Mouse (Mus musculus): ENCODE data around the gene Smndc1. TPM values are rescaled to one million over a fixed set of nuclear protein-coding genes. Genes with fewer than 3 reads are reported as not detected.
"Not testable (repeated sequence)": the region's sequence is repeated elsewhere in the genome, so short reads cannot be mapped to it uniquely, and the experiment has no call there.

Smndc1 gene
- polyA plus RNA-seq, 1 experiment from 2014 or later = 28.8 TPM

GRCm38 (mm10) chr19:53395805-53396204 lies 5.4 kb upstream of the Smndc1 start:
- H3K9ac ChIP-seq; H3K4me2 ChIP-seq; H3K27ac ChIP-seq; H3K4me1 ChIP-seq (replicated peaks); H3K4me3 ChIP-seq; H3K27me3 ChIP-seq; H3K36me3 ChIP-seq; H3K9me3 ChIP-seq (replicated peaks); ATAC-seq (replicated peaks; ENCODE audit: insufficient number of reproducible peaks, insufficient read depth, low FRiP score, low read depth): not testable (repeated sequence)
- WGBS = 59% methylated on average over 5 of the region's 5 CpGs

- 67% methylated on average over 3 of the region's 3 CpGs for WGBS
- not testable (repeated sequence) for H3K27ac ChIP-seq
Observed at GRCm38 (mm10) chr19:53394956-53395355, 4.6 kb upstream of the Smndc1 start.

DNA sequence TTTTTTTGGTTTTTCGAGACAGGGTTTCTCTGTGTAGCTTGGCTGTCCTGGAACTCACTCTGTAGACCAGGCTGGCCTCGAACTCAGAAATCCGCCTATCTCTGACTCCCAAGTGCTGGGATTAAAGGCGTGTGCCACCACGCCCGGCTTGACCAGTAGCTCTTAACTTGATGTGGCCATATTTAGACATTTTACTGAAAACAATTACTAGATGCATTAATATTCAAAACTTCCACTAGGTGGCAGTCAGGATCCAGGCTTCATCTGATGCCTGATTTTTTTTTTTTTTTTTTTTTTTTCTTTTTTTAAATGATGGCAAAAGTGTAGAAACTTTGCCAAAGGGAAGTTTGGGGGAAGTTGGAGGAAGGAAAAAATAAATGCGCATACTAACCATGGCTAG lies 4.2 kb upstream of the Smndc1 start:
- Histone ChIP-seq H3K9me3 (replicated peaks) (no peaks in the 10 kb centered on the region), H3K27ac (no peak overlapping the region), H3K9ac (no peak overlapping the region), H3K36me3 (no peaks in the 10 kb centered on the region), H3K27me3 (no peaks in the 10 kb centered on the region), H3K4me3 (no peak overlapping the region), H3K4me2 (peak overlapping the region; percentile 36; the same call in 1 of the 2 replicates), H3K4me1 (replicated peaks) (peaks cover 10% of the 10 kb centered on the region)
- 11% methylated on average over 7 of the region's 7 CpGs for WGBS
- no peak for ATAC-seq (replicated peaks; ENCODE audit: insufficient number of reproducible peaks, insufficient read depth, low FRiP score, low read depth)

More at GRCm38 (mm10) chr19:53394956-53395355, 4.6 kb upstream of the Smndc1 start:
- H3K4me2 ChIP-seq; H3K36me3 ChIP-seq; H3K4me3 ChIP-seq; H3K9ac ChIP-seq; H3K27me3 ChIP-seq; ATAC-seq (replicated peaks; ENCODE audit: insufficient number of reproducible peaks, insufficient read depth, low FRiP score, low read depth); H3K4me1 ChIP-seq (replicated peaks); H3K9me3 ChIP-seq (replicated peaks): not testable (repeated sequence)

DNA sequence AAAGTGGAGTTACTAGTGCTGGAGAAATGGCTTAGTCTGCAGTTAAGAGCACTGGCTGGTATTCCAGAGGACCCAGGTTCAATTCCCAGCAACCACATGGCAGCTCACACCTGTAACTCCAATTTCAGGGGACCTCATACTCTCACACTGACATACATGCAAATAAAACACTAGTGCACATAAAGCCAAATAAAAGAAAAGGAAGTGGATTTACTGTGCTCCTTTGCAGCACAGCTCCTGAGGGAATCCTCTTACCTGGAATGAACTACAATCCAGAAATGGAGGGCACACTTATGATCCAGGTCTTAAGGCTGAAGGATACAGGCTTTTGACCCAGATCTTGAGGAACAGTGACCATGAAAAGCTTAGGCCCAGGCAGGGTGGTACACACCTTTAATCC lies 3.3 kb upstream of the Smndc1 start:
- Histone ChIP-seq H3K9ac (no peak overlapping the region), H3K27me3 (no peaks in the 10 kb centered on the region), H3K27ac (no peak overlapping the region), H3K4me1 (replicated peaks) (peaks cover 15% of the 10 kb centered on the region), H3K4me2 (no peak overlapping the region), H3K9me3 (replicated peaks) (no peaks in the 10 kb centered on the region), H3K4me3 (no peak overlapping the region), H3K36me3 (peaks cover 4% of the 10 kb centered on the region; the same call in 1 of the 2 replicates)
- no peak for ATAC-seq (replicated peaks; ENCODE audit: insufficient number of reproducible peaks, insufficient read depth, low FRiP score, low read depth)

DNA sequence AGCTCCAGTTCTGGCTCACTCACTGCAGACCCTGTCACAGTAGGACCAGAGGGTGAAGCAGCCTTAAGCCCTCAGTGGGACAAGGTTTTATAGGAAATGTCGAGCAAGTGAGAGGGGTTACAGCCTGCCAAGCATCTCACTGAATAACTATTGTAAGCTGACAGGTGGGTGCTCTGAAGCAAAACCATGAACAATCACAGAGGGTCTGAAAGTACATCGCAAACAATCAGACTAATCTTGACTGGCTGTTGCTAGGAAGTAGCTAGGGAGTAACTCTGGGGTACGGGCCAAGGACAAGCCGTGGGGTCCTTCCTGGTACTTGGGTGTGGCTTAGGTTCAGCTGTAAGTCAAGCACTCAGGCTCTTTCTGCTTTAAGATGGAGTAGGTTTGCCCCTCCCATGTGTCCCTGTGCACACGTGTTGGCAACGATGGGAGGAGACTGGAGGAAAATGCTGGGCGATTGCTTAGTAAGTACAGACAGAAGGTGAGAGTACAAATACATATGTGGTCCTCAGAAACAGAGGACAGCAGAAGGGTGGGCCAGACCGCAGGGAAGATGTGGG lies 2.5 kb upstream of the Smndc1 start:
- Histone ChIP-seq H3K9ac (no peak overlapping the region), H3K9me3 (replicated peaks) (no peaks in the 10 kb centered on the region), H3K4me1 (replicated peaks) (peaks cover 18% of the 10 kb centered on the region), H3K36me3 (peaks cover 12% of the 10 kb centered on the region), H3K4me3 (no peak overlapping the region), H3K27me3 (no peaks in the 10 kb centered on the region), H3K4me2 (no peak overlapping the region), H3K27ac (no peak overlapping the region)
- 75% methylated on average over 8 of the region's 8 CpGs for WGBS
- ATAC-seq (replicated peaks; ENCODE audit: insufficient number of reproducible peaks, insufficient read depth, low FRiP score, low read depth) = no peak

DNA sequence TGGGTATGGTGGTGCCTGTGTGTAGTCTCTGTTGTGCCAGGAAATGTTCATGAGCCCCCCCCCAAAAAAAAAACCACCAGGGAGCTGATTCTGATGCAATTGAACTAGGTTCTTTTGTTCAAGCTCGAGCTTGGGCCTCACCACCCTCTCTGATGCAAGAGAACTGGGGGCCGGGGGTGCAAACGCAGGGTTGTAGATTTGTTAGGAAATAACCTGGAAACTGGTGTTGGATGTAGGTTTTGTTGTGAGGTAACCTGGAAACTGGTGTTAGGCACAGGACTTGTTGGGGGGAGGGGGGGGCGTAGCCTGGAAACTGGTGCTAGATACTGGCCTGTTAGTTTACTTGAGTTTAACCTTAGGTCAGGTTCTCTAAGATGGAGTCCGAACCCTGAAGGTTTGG lies 1.4 kb upstream of the Smndc1 start:
- Histone ChIP-seq H3K4me1 (replicated peaks) (peaks cover 21% of the 10 kb centered on the region), H3K36me3 (peaks cover 22% of the 10 kb centered on the region), H3K4me2 (peak overlapping the region; percentile 67), H3K4me3 (peak overlapping the region; percentile 98), H3K27me3 (no peaks in the 10 kb centered on the region), H3K9me3 (replicated peaks) (no peaks in the 10 kb centered on the region), H3K27ac (no peak overlapping the region), H3K9ac (no peak overlapping the region)
- ATAC-seq (replicated peaks; ENCODE audit: insufficient number of reproducible peaks, insufficient read depth, low FRiP score, low read depth) = no peak
- 85% methylated on average over 5 of the region's 5 CpGs for WGBS

DNA sequence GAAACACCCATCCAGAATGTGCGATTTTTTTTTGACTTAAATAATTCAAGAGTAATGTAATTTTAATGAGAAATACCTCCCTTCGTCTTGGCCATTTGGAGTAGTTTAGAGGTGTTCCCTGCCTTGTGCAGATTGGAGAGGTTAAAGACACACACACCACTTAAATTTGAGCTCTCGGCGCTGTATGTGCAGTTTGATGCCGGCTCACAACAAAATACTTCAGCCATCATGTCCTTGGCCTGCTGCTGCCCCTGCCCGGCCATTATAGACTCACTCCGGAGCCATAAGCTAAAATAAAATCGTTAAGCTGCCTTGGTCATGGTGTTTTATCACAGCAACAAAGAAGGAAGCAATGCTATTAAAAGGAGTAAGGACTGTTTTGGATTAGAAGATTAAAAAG lies 1.0 kb upstream of the Smndc1 start:
- H3K27me3 ChIP-seq = no peaks in the 10 kb centered on the region
- peak overlapping the region; percentile 98 for H3K4me3 ChIP-seq
- peak overlapping the region; percentile 85 for H3K9ac ChIP-seq
- peak overlapping the region; percentile 67 for H3K4me2 ChIP-seq
- H3K9me3 ChIP-seq (replicated peaks) = no peaks in the 10 kb centered on the region
- peak overlapping the region; percentile 95 for H3K27ac ChIP-seq
- WGBS = 41% methylated on average over 8 of the region's 8 CpGs
- peaks cover 22% of the 10 kb centered on the region for H3K4me1 ChIP-seq (replicated peaks)
- no peak for ATAC-seq (replicated peaks; ENCODE audit: insufficient number of reproducible peaks, insufficient read depth, low FRiP score, low read depth)
- H3K36me3 ChIP-seq = peaks cover 24% of the 10 kb centered on the region

GRCm38 (mm10) chr19:53389851-53390431 lies 437 bp downstream of the Smndc1 start:
- Histone ChIP-seq H3K9ac (peak overlapping the region; percentile 98), H3K27ac (peak overlapping the region; percentile 98), H3K4me1 (replicated peaks) (peaks cover 26% of the 10 kb centered on the region), H3K4me2 (peak overlapping the region; percentile 64), H3K36me3 (peaks cover 29% of the 10 kb centered on the region), H3K9me3 (replicated peaks) (no peaks in the 10 kb centered on the region), H3K4me3 (peak overlapping the region; percentile 98), H3K27me3 (no peaks in the 10 kb centered on the region)
- ATAC-seq (replicated peaks; ENCODE audit: insufficient number of reproducible peaks, insufficient read depth, low FRiP score, low read depth) = peak; percentile 87
- WGBS = under 1% methylated on average over 59 of the region's 59 CpGs

DNA sequence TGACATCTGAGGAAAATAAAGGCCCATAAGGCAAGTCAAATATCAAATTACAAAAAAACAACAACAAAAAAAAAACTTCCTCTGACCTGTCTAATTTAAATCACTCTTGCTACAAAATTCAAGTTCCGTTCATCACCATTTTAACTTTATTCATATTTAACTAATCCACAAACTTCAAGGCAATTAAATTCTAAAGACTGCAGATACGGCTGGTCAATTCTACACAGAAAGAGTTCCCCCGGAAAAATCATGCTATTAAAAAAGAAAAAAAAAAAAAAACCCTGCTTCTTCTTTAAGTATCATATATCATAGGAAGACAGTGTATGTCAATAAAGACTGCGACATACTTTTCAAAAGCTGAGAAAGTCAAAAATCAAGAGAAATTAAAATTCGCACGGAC lies 961 bp downstream of the Smndc1 start:
- WGBS = 21% methylated on average over 6 of the region's 6 CpGs
- peak overlapping the region; percentile 64 for H3K4me2 ChIP-seq

DNA sequence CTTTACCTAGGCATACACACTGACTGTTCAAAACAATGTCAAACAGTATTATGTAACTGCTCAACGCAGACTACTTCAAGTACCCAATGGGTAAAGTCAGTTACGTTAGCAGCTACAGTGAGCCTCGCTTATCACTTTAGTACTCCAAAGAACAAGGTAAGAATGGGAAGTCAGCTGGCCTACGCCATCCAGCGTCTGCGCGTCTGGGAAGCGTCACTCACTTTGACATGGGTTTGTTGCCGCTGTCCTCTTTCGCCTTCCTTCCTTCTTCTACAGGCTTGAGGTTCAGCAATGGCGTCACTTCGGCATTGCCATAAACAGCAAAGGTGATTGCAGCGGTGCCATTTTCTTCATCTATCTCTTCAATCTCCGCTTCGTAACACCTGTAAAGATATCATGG lies 7.0 kb downstream of the Smndc1 start:
- Histone ChIP-seq H3K9me3 (replicated peaks) (no peaks in the 10 kb centered on the region), H3K4me2 (no peak overlapping the region), H3K36me3 (peaks cover 82% of the 10 kb centered on the region), H3K27me3 (no peaks in the 10 kb centered on the region), H3K9ac (no peak overlapping the region), H3K27ac (no peak overlapping the region), H3K4me3 (no peak overlapping the region), H3K4me1 (replicated peaks) (peaks cover 10% of the 10 kb centered on the region)
- WGBS = 71% methylated on average over 15 of the region's 15 CpGs
- no peak for ATAC-seq (replicated peaks; ENCODE audit: insufficient number of reproducible peaks, insufficient read depth, low FRiP score, low read depth)

More for the DNA sequence above, 961 bp downstream of the Smndc1 start:
- peak overlapping the region; percentile 98 for H3K27ac ChIP-seq
- H3K9ac ChIP-seq = peak overlapping the region; percentile 98
- no peaks in the 10 kb centered on the region for H3K27me3 ChIP-seq
- H3K36me3 ChIP-seq = peaks cover 33% of the 10 kb centered on the region
- ATAC-seq (replicated peaks; ENCODE audit: insufficient number of reproducible peaks, insufficient read depth, low FRiP score, low read depth) = no peak
- peak overlapping the region; percentile 98 for H3K4me3 ChIP-seq
- no peaks in the 10 kb centered on the region for H3K9me3 ChIP-seq (replicated peaks)
- H3K4me1 ChIP-seq (replicated peaks) = peaks cover 26% of the 10 kb centered on the region

DNA sequence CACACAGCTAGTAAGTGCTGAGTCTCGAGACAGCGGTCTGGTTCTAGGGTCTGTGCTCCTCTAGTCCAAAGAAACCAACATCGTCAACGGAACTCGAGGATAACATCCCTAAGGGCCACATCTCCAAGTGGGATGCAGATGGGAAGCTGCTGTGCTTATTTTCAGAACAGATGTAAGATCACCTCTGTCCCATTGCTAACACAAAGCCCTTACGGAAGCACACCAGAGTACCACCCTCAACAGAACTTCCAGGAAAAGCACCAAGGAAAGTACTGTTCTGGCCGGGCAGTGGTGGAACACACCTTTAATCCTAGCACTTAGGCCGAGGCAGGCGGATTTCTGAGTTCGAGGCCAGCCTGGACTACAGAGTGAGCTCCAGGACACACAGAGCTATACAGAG lies 12.0 kb downstream of the Smndc1 start:
- Histone ChIP-seq H3K4me2 (no peak overlapping the region), H3K4me1 (replicated peaks) (no peaks in the 10 kb centered on the region), H3K4me3 (no peak overlapping the region), H3K27me3 (no peaks in the 10 kb centered on the region), H3K36me3 (peaks cover 73% of the 10 kb centered on the region), H3K27ac (no peak overlapping the region), H3K9me3 (replicated peaks) (no peaks in the 10 kb centered on the region), H3K9ac (no peak overlapping the region)
- no peak for ATAC-seq (replicated peaks; ENCODE audit: insufficient number of reproducible peaks, insufficient read depth, low FRiP score, low read depth)
- WGBS = 90% methylated on average over 10 of the region's 10 CpGs

- no peaks in the 10 kb centered on the region for H3K4me1 ChIP-seq (replicated peaks)
- WGBS = 81% methylated on average over 8 of the region's 8 CpGs
- H3K4me3 ChIP-seq = no peak overlapping the region
- H3K27me3 ChIP-seq = no peaks in the 10 kb centered on the region
- no peak overlapping the region for H3K27ac ChIP-seq
- no peak overlapping the region for H3K9ac ChIP-seq
- no peak overlapping the region for H3K4me2 ChIP-seq
- ATAC-seq (replicated peaks; ENCODE audit: insufficient number of reproducible peaks, insufficient read depth, low FRiP score, low read depth) = no peak
- peaks cover 71% of the 10 kb centered on the region for H3K36me3 ChIP-seq
- no peaks in the 10 kb centered on the region for H3K9me3 ChIP-seq (replicated peaks)
Observed at GRCm38 (mm10) chr19:53377652-53378051, 12.7 kb downstream of the Smndc1 start.

Data from heart, embryonic 15.5 days (tissue).